24 mouse cellular contexts compared by ENCODE assay signal in genomic region chr2:119174866-119175265, GRCm38 (mm10). TPM values are rescaled to one million over a fixed set of nuclear protein-coding genes. Genes with fewer than 3 reads are reported as not detected.
A peak's percentile ranks its signal among the peaks of the same experiment; 100 is the strongest.
DNase-seq lines count a peak whose midpoint lies in the region; ATAC-seq and TF ChIP-seq lines count a peak whose summit lies in the region.
"Had no signal": no experiment of that assay in that cellular context is flagged by ENCODE, and none has a peak within 500 bp of the region (broad histone marks: within the 10 kb centered on the region; RNA-seq: fewer than 3 reads in every experiment).

No protein-coding gene starts in this region.

- H3K4me1 ChIP-seq in hindbrain, embryonic 10.5 days (replicated peaks) = peaks cover 36% of the 10 kb centered on the region
- peaks cover 13% of the 10 kb centered on the region for H3K4me1 ChIP-seq in hindbrain, embryonic 14.5 days (replicated peaks; ENCODE audit: control insufficient read depth, insufficient read depth, low read length)
- H3K4me1 ChIP-seq in midbrain, embryonic 13.5 days (replicated peaks) = peaks cover 28% of the 10 kb centered on the region
- H3K4me1 ChIP-seq in midbrain, embryonic 16.5 days (ENCODE audit: control insufficient read depth, insufficient read depth, low read length) = peaks cover 8% of the 10 kb centered on the region
- H3K4me1 ChIP-seq in olfactory bulb, adult 2 months (ENCODE audit: control insufficient read depth, insufficient read depth, low read length) = peaks cover 51% of the 10 kb centered on the region

- no peak for DNase-seq in hindbrain, embryonic 10.5 days (ENCODE audit: low spot score)
- DNase-seq in hindbrain, embryonic 14.5 days (ENCODE audit: low spot score) = no peak
- DNase-seq in NIH3T3 (ENCODE audit: low read depth) = peak; percentile 64
- DNase-seq in left cerebral cortex, adult 8-10 months (ENCODE audit: low spot score in 2 of 2) = no peak
- no peak for DNase-seq in adrenal gland, adult 2 months
- DNase-seq: cerebellum, adult 9-10 months; heart, postnatal 4 days; liver; right cerebral cortex, adult 18-20 months; thymus, postnatal 4 days had no signal

- H3K9me3 ChIP-seq in hindbrain, embryonic 10.5 days = no peaks in the 10 kb centered on the region
- H3K9me3 ChIP-seq in hindbrain, embryonic 14.5 days (ENCODE audit: control insufficient read depth, low read length) = no peaks in the 10 kb centered on the region
- no peaks in the 10 kb centered on the region for H3K9me3 ChIP-seq in midbrain, embryonic 13.5 days
- H3K9me3 ChIP-seq in midbrain, embryonic 16.5 days (replicated peaks; ENCODE audit: control insufficient read depth, low read length, poor library complexity, severe bottlenecking) = no peaks in the 10 kb centered on the region
- H3K9me3 ChIP-seq: embryonic facial prominence, embryonic 12.5 days; G1E; heart, embryonic 13.5 days; midbrain, embryonic 15.5 days had no signal

- H3K4me3 ChIP-seq in hindbrain, embryonic 10.5 days = no peak overlapping the region
- H3K4me3 ChIP-seq in hindbrain, embryonic 14.5 days (replicated peaks; ENCODE audit: low read length) = no peak overlapping the region
- H3K4me3 ChIP-seq in midbrain, embryonic 13.5 days (replicated peaks) = no peak overlapping the region
- H3K4me3 ChIP-seq in midbrain, embryonic 16.5 days (ENCODE audit: low read depth, low read length) = no peak overlapping the region
- no peak overlapping the region for H3K4me3 ChIP-seq in olfactory bulb, adult 2 months (ENCODE audit: insufficient read depth, low read depth, low read length)
- H3K4me3 ChIP-seq: embryonic facial prominence, embryonic 12.5 days; heart, embryonic 13.5 days; midbrain, embryonic 15.5 days had no signal

- 0 out of 2 replicates have a peak, but pooled peaks cover under 1% of the 10 kb centered on the region for H3K27me3 ChIP-seq in hindbrain, embryonic 10.5 days (ENCODE audit: insufficient read depth, poor library complexity, severe bottlenecking)
- no peaks in the 10 kb centered on the region for H3K27me3 ChIP-seq in hindbrain, embryonic 14.5 days (ENCODE audit: control insufficient read depth, insufficient read depth, low read length)
- H3K27me3 ChIP-seq in midbrain, embryonic 13.5 days = no peaks in the 10 kb centered on the region
- no peaks in the 10 kb centered on the region for H3K27me3 ChIP-seq in midbrain, embryonic 16.5 days (ENCODE audit: control insufficient read depth, insufficient read depth, low read depth, low read length)
- H3K27me3 ChIP-seq: embryonic facial prominence, embryonic 12.5 days; midbrain, embryonic 15.5 days had no signal

- 52% methylated on average over 14 of the region's 14 CpGs for WGBS in hindbrain, embryonic 10.5 days
- 61% methylated on average over 14 of the region's 14 CpGs for WGBS in hindbrain, embryonic 14.5 days
- 53% methylated on average over 14 of the region's 14 CpGs for WGBS in midbrain, embryonic 13.5 days
- 54% methylated on average over 14 of the region's 14 CpGs for WGBS in midbrain, embryonic 16.5 days
- 72% methylated on average over 14 of the region's 14 CpGs for WGBS in olfactory bulb, adult 2 months

- no peak overlapping the region for H3K9ac ChIP-seq in hindbrain, embryonic 14.5 days
- H3K9ac ChIP-seq in midbrain, embryonic 13.5 days (replicated peaks) = 0 out of 2 replicates have a peak overlapping the region, but pooled peaks have one; percentile 19
- no peak overlapping the region for H3K9ac ChIP-seq in midbrain, embryonic 16.5 days (ENCODE audit: low read depth, low read length)
- H3K9ac ChIP-seq: embryonic facial prominence, embryonic 12.5 days; heart, embryonic 13.5 days; midbrain, embryonic 15.5 days had no signal

- no peak for TF ChIP-seq CTCF in olfactory bulb, adult 2 months (IDR thresholded peaks at IDR 0.05; ENCODE audit: insufficient read depth, low read depth, low read length)

- TF ChIP-seq POLR2A in olfactory bulb, adult 2 months (IDR thresholded peaks at IDR 0.05; ENCODE audit: insufficient read depth, low read depth, low read length) = no peak

- no peak overlapping the region for H3K4me2 ChIP-seq in hindbrain, embryonic 14.5 days (replicated peaks)
- H3K4me2 ChIP-seq in midbrain, embryonic 13.5 days (replicated peaks) = no peak overlapping the region
- no peak overlapping the region for H3K4me2 ChIP-seq in midbrain, embryonic 16.5 days (ENCODE audit: low read length)
- H3K4me2 ChIP-seq: embryonic facial prominence, embryonic 12.5 days; heart, embryonic 13.5 days; midbrain, embryonic 15.5 days had no signal

- no peak for ATAC-seq in hindbrain, embryonic 14.5 days (ENCODE audit: low FRiP score)
- no peak for ATAC-seq in midbrain, embryonic 13.5 days
- ATAC-seq in midbrain, embryonic 16.5 days = no peak
- ATAC-seq: CD4-positive, CD25-positive, alpha-beta regulatory T cell, adult 4 months; midbrain, embryonic 15.5 days had no signal

- peaks cover 38% of the 10 kb centered on the region for H3K36me3 ChIP-seq in hindbrain, embryonic 10.5 days
- peaks cover 34% of the 10 kb centered on the region for H3K36me3 ChIP-seq in hindbrain, embryonic 14.5 days (replicated peaks; ENCODE audit: control insufficient read depth, insufficient read depth)
- peaks cover 49% of the 10 kb centered on the region for H3K36me3 ChIP-seq in midbrain, embryonic 13.5 days
- peaks cover 9% of the 10 kb centered on the region for H3K36me3 ChIP-seq in midbrain, embryonic 16.5 days (ENCODE audit: control insufficient read depth, insufficient read depth, low read length)

- H3K27ac ChIP-seq in hindbrain, embryonic 10.5 days = 0 out of 2 replicates have a peak overlapping the region, but pooled peaks have one; percentile 29
- no peak overlapping the region for H3K27ac ChIP-seq in hindbrain, embryonic 14.5 days
- H3K27ac ChIP-seq in midbrain, embryonic 13.5 days = no peak overlapping the region
- no peak overlapping the region for H3K27ac ChIP-seq in midbrain, embryonic 16.5 days (ENCODE audit: low read length)
- peak overlapping the region; percentile 76 for H3K27ac ChIP-seq in olfactory bulb, adult 2 months (ENCODE audit: insufficient read depth, low read depth, low read length)
- H3K27ac ChIP-seq: embryonic facial prominence, embryonic 12.5 days; heart, embryonic 13.5 days; midbrain, embryonic 15.5 days had no signal

RNA-seq across cellular contexts. Expression of gene Gm14137, which starts 0.6 kb away (rescaled TPM):
- polyA plus RNA-seq in hindbrain, embryonic 10.5 days (2016; fragmentation: Nextera tagmentation; extraction: Ambion mirVana) = 0.75 and 0.85 TPM in 2 replicates
- polyA plus RNA-seq in hindbrain, embryonic 14.5 days (2014; fragmentation: Nextera tagmentation; extraction: Ambion mirVana) = 0.40 and 0.66 TPM in 2 replicates
- polyA plus RNA-seq in midbrain, embryonic 13.5 days (2015; fragmentation: Nextera tagmentation; extraction: Ambion mirVana) = 1.1 and 1.2 TPM in 2 replicates
- polyA plus RNA-seq in midbrain, embryonic 16.5 days (2015; fragmentation: Nextera tagmentation; extraction: Ambion mirVana) = 1.2 and 1.5 TPM in 2 replicates
- polyA plus RNA-seq in olfactory bulb, adult 2 months (2012; ENCODE audit: insufficient read depth, insufficient read length, low replicate concordance, missing spikeins) = not detected in 2 replicates
- under 1 TPM in 1 of 4 experiments, not detected in 3; 0.16 TPM for total RNA-seq in left cerebral cortex, adult 8-10 months (2022)
- under 1 TPM; 0.09 to 0.28 TPM for total RNA-seq in adrenal gland, adult 2 months (2021)
- polyA plus RNA-seq in adrenal gland, adult 2 months (2012; rRNA removed) = 0.04 and 0.17 TPM in 2 replicates
- total RNA-seq: gastrocnemius, adult 18-20 months; granulocyte monocyte progenitor cell, adult 5-6 weeks; heart, postnatal 4 days; layer of hippocampus, adult 18-20 months; left cerebral cortex, postnatal 36 days; megakaryocyte progenitor cell, adult 5-6 weeks had no signal
- polyA plus RNA-seq: cortical plate, adult 2 months had no signal

RNA-seq across cellular contexts. Expression of gene Gchfr, which starts 7.3 kb away (rescaled TPM):
- polyA plus RNA-seq in hindbrain, embryonic 10.5 days (2016; fragmentation: Nextera tagmentation; extraction: Ambion mirVana) = 3.3 and 6.1 TPM in 2 replicates
- 14.3 and 15.1 TPM in 2 replicates for polyA plus RNA-seq in hindbrain, embryonic 14.5 days (2014; fragmentation: Nextera tagmentation; extraction: Ambion mirVana)
- 4.4 and 15.5 TPM in 2 replicates for polyA plus RNA-seq in midbrain, embryonic 13.5 days (2015; fragmentation: Nextera tagmentation; extraction: Ambion mirVana)
- polyA plus RNA-seq in midbrain, embryonic 16.5 days (2015; fragmentation: Nextera tagmentation; extraction: Ambion mirVana) = 7.3 and 9.4 TPM in 2 replicates
- polyA plus RNA-seq in olfactory bulb, adult 2 months (2012; ENCODE audit: insufficient read depth, insufficient read length, low replicate concordance, missing spikeins) = not detected in 2 replicates
- total RNA-seq in left cerebral cortex, adult 8-10 months (2022) = not detected
- 10 to 100 TPM; 20.2 to 22.5 TPM for total RNA-seq in adrenal gland, adult 2 months (2021)
- 34.4 and 38.1 TPM in 2 replicates for polyA plus RNA-seq in adrenal gland, adult 2 months (2012; rRNA removed)
- total RNA-seq: granulocyte monocyte progenitor cell, adult 5-6 weeks; left cerebral cortex, postnatal 36 days had no signal
- polyA plus RNA-seq: CD4-positive, CD25-positive, alpha-beta regulatory T cell, adult 4 months had no signal

RNA-seq across cellular contexts. Expression of gene Rmdn3, which starts 18.0 kb away (rescaled TPM):
- polyA plus RNA-seq in hindbrain, embryonic 10.5 days (2016; fragmentation: Nextera tagmentation; extraction: Ambion mirVana) = 43.6 and 48.1 TPM in 2 replicates
- polyA plus RNA-seq in hindbrain, embryonic 14.5 days (2014; fragmentation: Nextera tagmentation; extraction: Ambion mirVana) = 39.1 and 42.5 TPM in 2 replicates
- 41.0 and 44.3 TPM in 2 replicates for polyA plus RNA-seq in midbrain, embryonic 13.5 days (2015; fragmentation: Nextera tagmentation; extraction: Ambion mirVana)
- polyA plus RNA-seq in midbrain, embryonic 16.5 days (2015; fragmentation: Nextera tagmentation; extraction: Ambion mirVana) = 52.4 and 52.9 TPM in 2 replicates
- polyA plus RNA-seq in olfactory bulb, adult 2 months (2012; ENCODE audit: insufficient read depth, insufficient read length, low replicate concordance, missing spikeins) = not detected in 2 replicates
- 10 to 100 TPM; 39.4 to 58.8 (median 48.2) TPM for total RNA-seq in left cerebral cortex, adult 8-10 months (2022)
- 10 to 100 TPM; 59.2 to 72.7 TPM for total RNA-seq in adrenal gland, adult 2 months (2021)
- polyA plus RNA-seq in adrenal gland, adult 2 months (2012; rRNA removed) = 26.6 and 28.5 TPM in 2 replicates

RNA-seq across cellular contexts. Expression of gene Zfyve19, which starts 33.6 kb away (rescaled TPM):
- polyA plus RNA-seq in hindbrain, embryonic 10.5 days (2016; fragmentation: Nextera tagmentation; extraction: Ambion mirVana) = 52.2 and 57.4 TPM in 2 replicates
- polyA plus RNA-seq in hindbrain, embryonic 14.5 days (2014; fragmentation: Nextera tagmentation; extraction: Ambion mirVana) = 51.7 and 61.7 TPM in 2 replicates
- polyA plus RNA-seq in midbrain, embryonic 13.5 days (2015; fragmentation: Nextera tagmentation; extraction: Ambion mirVana) = 56.7 and 59.1 TPM in 2 replicates
- polyA plus RNA-seq in midbrain, embryonic 16.5 days (2015; fragmentation: Nextera tagmentation; extraction: Ambion mirVana) = 62.4 and 62.6 TPM in 2 replicates
- not detected in 2 replicates for polyA plus RNA-seq in olfactory bulb, adult 2 months (2012; ENCODE audit: insufficient read depth, insufficient read length, low replicate concordance, missing spikeins)
- total RNA-seq in left cerebral cortex, adult 8-10 months (2022) = 10 to 100 TPM; 29.3 to 44.8 (median 35.4) TPM
- 10 to 100 TPM; 29.5 to 36.1 TPM for total RNA-seq in adrenal gland, adult 2 months (2021)
- polyA plus RNA-seq in adrenal gland, adult 2 months (2012; rRNA removed) = 30.4 and 33.4 TPM in 2 replicates

RNA-seq across cellular contexts. Expression of gene Dnajc17, which starts 33.7 kb away (rescaled TPM):
- 22.9 and 24.9 TPM in 2 replicates for polyA plus RNA-seq in hindbrain, embryonic 10.5 days (2016; fragmentation: Nextera tagmentation; extraction: Ambion mirVana)
- polyA plus RNA-seq in hindbrain, embryonic 14.5 days (2014; fragmentation: Nextera tagmentation; extraction: Ambion mirVana) = 20.1 and 21.5 TPM in 2 replicates
- polyA plus RNA-seq in midbrain, embryonic 13.5 days (2015; fragmentation: Nextera tagmentation; extraction: Ambion mirVana) = 24.0 and 24.3 TPM in 2 replicates
- 25.9 and 28.5 TPM in 2 replicates for polyA plus RNA-seq in midbrain, embryonic 16.5 days (2015; fragmentation: Nextera tagmentation; extraction: Ambion mirVana)
- polyA plus RNA-seq in olfactory bulb, adult 2 months (2012; ENCODE audit: insufficient read depth, insufficient read length, low replicate concordance, missing spikeins) = not detected in 2 replicates
- 10 to 100 TPM; 15.9 to 21.6 (median 19.1) TPM for total RNA-seq in left cerebral cortex, adult 8-10 months (2022)
- total RNA-seq in adrenal gland, adult 2 months (2021) = 10 to 100 TPM; 12.3 to 21.0 TPM
- 3.6 and 3.7 TPM in 2 replicates for polyA plus RNA-seq in adrenal gland, adult 2 months (2012; rRNA removed)

Comparison
In these comparisons a context has a peak if more than half of its experiments do, and no peak if none do; other contexts are left out.
1. H3K27ac ChIP-seq: peak in hindbrain, embryonic 10.5 days (single experiment) and olfactory bulb, adult 2 months (single experiment); none in hindbrain, embryonic 14.5 days (single experiment), midbrain, embryonic 13.5 days (single experiment) and midbrain, embryonic 16.5 days (single experiment).
2. RNA of gene Rmdn3, which starts 18.0 kb away (polyA plus RNA-seq): 52.4 to 52.9 TPM in midbrain, embryonic 16.5 days, 41.0 to 44.3 TPM in midbrain, embryonic 13.5 days, 43.6 to 48.1 TPM in hindbrain, embryonic 10.5 days, 39.1 to 42.5 TPM in hindbrain, embryonic 14.5 days and 26.6 to 28.5 TPM in adrenal gland, adult 2 months; not detected in olfactory bulb, adult 2 months; every median in the first group is over 10 times any median in the second.